Mouse (Mus musculus) CH12.LX (cell line): ENCODE data around the gene Kctd17. TPM values are rescaled to one million over a fixed set of nuclear protein-coding genes. Genes with fewer than 3 reads are reported as not detected.

ENCODE experiments used
- DNase-seq: peaks from one replicate; pipeline ENCODE4 v3.0.0-alpha.2; 2013; ENCODE audit errors: extremely low read depth
- H3K27ac ChIP-seq: 2 replicates; pipeline ENCODE4 v1.5.1; 2012; ENCODE audit warnings: low read depth, mild to moderate bottlenecking, control low read depth, moderate library complexity; ENCODE audit not compliant: insufficient read depth
- H3K27me3 ChIP-seq: replicated peaks from 2 replicates; pipeline ENCODE3; 2012; ENCODE audit warnings: inconsistent platforms
- H3K36me3 ChIP-seq, 2 experiments: replicated peaks in 1 of 2; 2 replicates each; pipeline versions ENCODE3 to v1.6.1; 2012; ENCODE audit warnings: inconsistent platforms in 1 of 2, low read length in 1 of 2, mild to moderate bottlenecking in 1 of 2, mixed read lengths in 1 of 2, moderate library complexity in 1 of 2; ENCODE audit not compliant: control insufficient read depth in 1 of 2, insufficient read depth in 1 of 2
- H3K4me1 ChIP-seq, 2 experiments: 2 replicates each; pipeline ENCODE4 v1.6.1; 2012; ENCODE audit warnings: inconsistent platforms in 1 of 2, moderate library complexity in 1 of 2; ENCODE audit not compliant: insufficient read depth in 2 of 2, control insufficient read depth in 1 of 2
- H3K4me2 ChIP-seq: 2 replicates; pipeline ENCODE4 v1.6.1; 2012; ENCODE audit warnings: low read depth, mild to moderate bottlenecking, control low read depth; ENCODE audit not compliant: poor library complexity, insufficient read depth, severe bottlenecking
- H3K4me3 ChIP-seq, 3 experiments: fragments of 150-350 bp in 1 of 3; sonication (generic) in 1 of 3; replicated peaks in 1 of 3; 2 replicates each; pipeline versions ENCODE3 to v1.5.1; 2011 to 2012; ENCODE audit warnings: low read depth in 2 of 3, low read length in 2 of 3, mild to moderate bottlenecking in 2 of 3, moderate library complexity in 2 of 3, control low read depth in 1 of 3, improper control_type of control experiment in 1 of 3, inconsistent platforms in 1 of 3, mixed read lengths in 1 of 3; ENCODE audit not compliant: poor library complexity in 1 of 3
- H3K79me2 ChIP-seq: replicated peaks from 2 replicates; pipeline ENCODE4 v1.6.1; 2012; ENCODE audit warnings: mild to moderate bottlenecking, moderate library complexity; ENCODE audit not compliant: control insufficient read depth, poor library complexity, insufficient read depth, severe bottlenecking; ENCODE audit errors: extremely low read depth
- H3K9ac ChIP-seq: 2 replicates; pipeline ENCODE4 v1.6.1; 2012; ENCODE audit warnings: low read depth, mild to moderate bottlenecking, control low read depth, moderate library complexity; ENCODE audit not compliant: insufficient read depth
- H3K9me3 ChIP-seq: replicated peaks from 2 replicates; pipeline ENCODE3; 2012; ENCODE audit warnings: low read length, inconsistent platforms, mixed read lengths
- CTCF ChIP-seq, 2 experiments: IDR thresholded peaks in 1 of 2; conservative IDR thresholded peaks in 1 of 2; 2 replicates each; pipeline ENCODE4 v1.5.1; 2011 to 2012; ENCODE audit warnings: low read depth in 2 of 2, low read length in 2 of 2, improper control_type of control experiment in 1 of 2, inconsistent platforms in 1 of 2, mild to moderate bottlenecking in 1 of 2, moderate library complexity in 1 of 2
- E2F4 ChIP-seq: IDR thresholded peaks from 2 replicates; pipeline ENCODE4 v1.6.1; 2011; ENCODE audit warnings: low read depth, low read length, improper control_type of control experiment; ENCODE audit not compliant: insufficient replicate concordance
- EP300 ChIP-seq: IDR thresholded peaks from 2 replicates; pipeline ENCODE4 v1.6.1; 2011; ENCODE audit warnings: low read length, improper control_type of control experiment
- ETS1 ChIP-seq: conservative IDR thresholded peaks from 2 replicates; pipeline ENCODE4 v1.6.1; 2012; ENCODE audit warnings: low read depth, mild to moderate bottlenecking, inconsistent platforms, low read length, improper control_type of control experiment, moderate library complexity
- HCFC1 ChIP-seq: IDR thresholded peaks from 2 replicates; pipeline ENCODE4 v1.6.1; 2012; ENCODE audit warnings: low read depth, mild to moderate bottlenecking, inconsistent platforms, low read length, improper control_type of control experiment
- IRF4 ChIP-seq: IDR thresholded peaks from 2 replicates; pipeline ENCODE4 v1.6.1; 2014; ENCODE audit warnings: low read depth, mild to moderate bottlenecking, inconsistent platforms, low read length, improper control_type of control experiment
- JUN ChIP-seq: IDR thresholded peaks from 2 replicates; pipeline ENCODE4 v1.6.1; 2011; ENCODE audit warnings: low read depth, mild to moderate bottlenecking, low read length, improper control_type of control experiment, moderate library complexity; ENCODE audit not compliant: insufficient read depth
- JUND ChIP-seq: conservative IDR thresholded peaks from 2 replicates; pipeline ENCODE4 v1.6.1; 2011; ENCODE audit warnings: low read depth, low read length, improper control_type of control experiment
- MEF2A ChIP-seq: IDR thresholded peaks from 2 replicates; pipeline ENCODE4 v1.6.1; 2014; ENCODE audit warnings: low read depth, mild to moderate bottlenecking, inconsistent platforms, low read length, improper control_type of control experiment, borderline replicate concordance
- MYC ChIP-seq: IDR thresholded peaks from 2 replicates; pipeline ENCODE4 v1.6.1; 2011; ENCODE audit warnings: low read depth, mild to moderate bottlenecking, improper control_type of control experiment, low read length
- NRF1 ChIP-seq: IDR thresholded peaks from 2 replicates; pipeline ENCODE4 v1.6.1; 2014; ENCODE audit warnings: low read depth, mild to moderate bottlenecking, inconsistent platforms, low read length, improper control_type of control experiment, moderate library complexity
- PAX5 ChIP-seq: IDR thresholded peaks from 2 replicates; pipeline ENCODE4 v1.6.1; 2012; ENCODE audit warnings: low read length, inconsistent platforms, mixed read lengths
- POLR2A ChIP-seq: IDR thresholded peaks from 2 replicates; pipeline ENCODE4 v1.6.1; 2011; ENCODE audit warnings: low read depth, mild to moderate bottlenecking, improper control_type of control experiment, low read length
- POLR2AphosphoS2 ChIP-seq: IDR thresholded peaks from 2 replicates; pipeline ENCODE4 v1.6.1; 2011; ENCODE audit warnings: low read depth, low read length, improper control_type of control experiment
- RAD21 ChIP-seq: IDR thresholded peaks from 2 replicates; pipeline ENCODE4 v1.6.1; 2011; ENCODE audit warnings: low read depth, mild to moderate bottlenecking, low read length, improper control_type of control experiment, moderate library complexity
- RCOR1 ChIP-seq: conservative IDR thresholded peaks from 2 replicates; pipeline ENCODE4 v1.6.1; 2012; ENCODE audit warnings: low read depth, mild to moderate bottlenecking, inconsistent platforms, low read length, improper control_type of control experiment
- TCF12 ChIP-seq: IDR thresholded peaks from 2 replicates; pipeline ENCODE4 v1.6.1; 2014; ENCODE audit warnings: low read depth, mild to moderate bottlenecking, inconsistent platforms, low read length, improper control_type of control experiment
- UBTF ChIP-seq: IDR thresholded peaks from 2 replicates; pipeline ENCODE4 v1.6.1; 2012; ENCODE audit warnings: low read depth, mild to moderate bottlenecking, inconsistent platforms, low read length, improper control_type of control experiment, moderate library complexity
- USF1 ChIP-seq: IDR thresholded peaks from 2 replicates; pipeline ENCODE4 v1.6.1; 2014; ENCODE audit warnings: low read depth, mild to moderate bottlenecking, inconsistent platforms, low read length, improper control_type of control experiment
- ZC3H11A ChIP-seq: IDR thresholded peaks from 2 replicates; pipeline ENCODE4 v1.6.1; 2012; ENCODE audit warnings: low read depth, mild to moderate bottlenecking, inconsistent platforms, low read length, improper control_type of control experiment
- dilution Hi-C: fragments of 300-500 bp; cut with MboI; formaldehyde crosslinking; loops from 2 replicates; pipeline ENCODE4 v1.14.3; 2020; ENCODE audit warnings: low sequenced_read_pairs; ENCODE audit not compliant: extremely low pct_unique_long_range_greater_than_20kb, extremely low pct_ligation_motif_present
- in situ Hi-C: fragments of 300-500 bp; cut with MboI; formaldehyde crosslinking; loops from 3 replicates; pipeline ENCODE4 v1.14.3; 2019; ENCODE audit warnings: low sequenced_read_pairs, low pct_ligation_motif_present, low pct_unique_long_range_greater_than_20kb, mixed read lengths
- polyA plus RNA-seq: library from polyadenylated mRNA; unstranded; fragments of >175 nt; gene quantifications from 2 replicates; pipeline ENCODE4 v1.2.1, GENCODE M21; 2012; ENCODE audit warnings: low read depth; ENCODE audit not compliant: insufficient read length
- total RNA-seq, 2 experiments: library from RNA; depleted of rRNA; stranded (reverse); fragments of 300-350 nt in 1 of 2; fragments of >200 nt in 1 of 2; gene quantifications; 2 replicates each; pipeline ENCODE4 v1.2.3; 2012 to 2014

Gene Kctd17
- total and polyA plus RNA-seq, 3 experiments: not detected

- in situ Hi-C loops: no loop called here
- dilution Hi-C loops: no loop called here
- no peaks in the 10 kb centered on the region for H3K9me3 ChIP-seq
- peaks cover 3% of the 10 kb centered on the region for H3K27me3 ChIP-seq
- no peak overlapping the region for H3K9ac ChIP-seq
- H3K4me1 ChIP-seq: peaks cover 17 to 38% of the 10 kb centered on the region in 2 experiments
- TF ChIP-seq POLR2A: no peak
- no peak for TF ChIP-seq MEF2A
- no peak for TF ChIP-seq E2F4
- no peak for TF ChIP-seq ETS1
- no peak for TF ChIP-seq NRF1
- no peak for TF ChIP-seq IRF4
- TF ChIP-seq JUND: no peak
- no peak for TF ChIP-seq TCF12
- TF ChIP-seq RCOR1: no peak
- TF ChIP-seq ZC3H11A: no peak
- TF ChIP-seq UBTF: no peak
- no peak for DNase-seq
- H3K4me2 ChIP-seq: no peak overlapping the region
- no peaks in the 10 kb centered on the region for H3K79me2 ChIP-seq
- H3K4me3 ChIP-seq: no peak overlapping the region
- H3K27ac ChIP-seq: no peak overlapping the region
- no peaks in the 10 kb centered on the region for H3K36me3 ChIP-seq
These were observed 39.2 kb downstream of the Kctd17 start for GRCm38 (mm10) chr15:78467570-78467969.

- no peaks in the 10 kb centered on the region for H3K9me3 ChIP-seq
- no peak for DNase-seq
- H3K4me3 ChIP-seq: no peak within 1 kb of the TSS
- peaks cover 17 to 40% of the 10 kb centered on the region in 2 experiments for H3K4me1 ChIP-seq
- no peaks in the 10 kb centered on the region for H3K36me3 ChIP-seq
- H3K27ac ChIP-seq: no peak within 1 kb of the TSS
- no peak for TF ChIP-seq HCFC1
- no peak for TF ChIP-seq RAD21
- no peak for TF ChIP-seq USF1
- no peak for TF ChIP-seq JUN
- no peak for TF ChIP-seq POLR2AphosphoS2
- no peak for TF ChIP-seq MYC
- no peak for TF ChIP-seq PAX5
- no peak for TF ChIP-seq CTCF (conservative IDR thresholded peaks at IDR 0.05 in 1 of 2, IDR thresholded peaks at IDR 0.05 in 1 of 2; ENCODE audit: low read depth in 2 of 2, low read length in 2 of 2)
- TF ChIP-seq EP300: no peak
- in situ Hi-C loops (no loop called here), dilution Hi-C loops (no loop called here)
- H3K79me2 ChIP-seq: no peaks in the 10 kb centered on the region
- no peak within 1 kb of the TSS for H3K4me2 ChIP-seq
- peaks cover 3% of the 10 kb centered on the region for H3K27me3 ChIP-seq
- H3K9ac ChIP-seq: no peak within 1 kb of the TSS
These were observed 40.1 kb downstream of the Kctd17 start, which contains the start of gene Tmprss6 for GRCm38 (mm10) chr15:78468379-78468937. Tmprss6 (minus strand) TSS chr15:78468634.
